Mouse (Mus musculus): ENCODE data around the gene Fer. TPM values are rescaled to one million over a fixed set of nuclear protein-coding genes. Genes with fewer than 3 reads are reported as not detected.

Fer gene
- 14.5 TPM for polyA plus RNA-seq (2014; fragmentation: Illumina TruSeq; extraction: RNeasy Lipid Tissue Mini Kit (QIAGEN cat#74804); ENCODE audit: low read depth, low replicate concordance)

GRCm38 (mm10) chr17:63863012-63863630 is at the start of gene Fer:
Fer (plus strand) TSS chr17:63863062.

GRCm38 (mm10) chr17:63863647-63864149 is 836 bp downstream of the Fer start, which contains the start of gene A930002H24Rik:
A930002H24Rik (minus strand) TSS chr17:63863791.

Other genes starting within 250 kb of the Fer start
- not detected for gene A930002H24Rik, start 729 bp downstream of the Fer start, polyA plus RNA-seq (2014; fragmentation: Illumina TruSeq; extraction: RNeasy Lipid Tissue Mini Kit (QIAGEN cat#74804); ENCODE audit: low read depth, low replicate concordance)